Mouse (Mus musculus): Measurements from ENCODE around the gene Vdac1.

The Vdac1 gene

DNA sequence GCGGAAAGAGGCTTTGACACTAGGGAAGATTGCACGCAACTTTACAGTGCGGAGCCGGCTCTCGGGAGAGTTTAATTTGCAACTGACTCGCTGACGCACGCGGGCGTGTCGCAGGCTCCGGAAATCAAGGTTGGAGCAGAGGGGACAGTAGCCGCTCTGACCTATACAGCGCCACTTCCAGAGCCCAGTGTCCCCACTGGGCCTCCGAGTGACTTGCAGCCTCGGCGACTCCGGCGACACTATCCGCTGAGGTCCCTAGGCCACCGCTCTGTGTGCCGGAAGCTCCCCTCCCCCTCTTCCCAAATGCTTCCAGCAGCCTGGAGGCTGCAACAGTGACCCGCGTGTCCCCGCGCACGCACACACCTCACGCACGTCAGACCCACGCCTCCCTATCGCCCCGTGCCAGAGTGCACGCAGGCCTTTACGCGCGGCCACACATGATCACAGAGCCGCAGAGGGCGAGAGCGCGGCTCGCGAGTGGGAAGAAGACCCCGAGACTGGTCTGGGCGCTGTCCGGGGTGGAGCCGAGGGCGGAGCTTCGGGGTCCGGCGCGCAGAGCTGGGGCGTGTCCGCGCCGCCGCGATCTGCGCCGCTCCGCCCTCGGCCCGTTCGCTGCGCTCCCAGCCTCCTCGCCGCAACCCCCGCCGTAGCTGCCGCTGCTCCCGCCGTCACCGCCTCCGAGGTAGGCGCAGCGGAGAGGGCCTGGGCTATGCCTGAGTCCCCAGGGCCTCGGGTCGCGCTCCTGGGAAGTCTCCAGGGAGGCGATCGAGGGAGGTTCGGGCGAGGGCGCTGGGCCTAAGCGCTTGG is at the start of gene Vdac1:
Gene Vdac1, plus strand, starts transcription at position 390 of the 807 bp plus-strand sequence.
- peak; percentile 89 for DNase-seq (ENCODE audit: low spot score)

DNA sequence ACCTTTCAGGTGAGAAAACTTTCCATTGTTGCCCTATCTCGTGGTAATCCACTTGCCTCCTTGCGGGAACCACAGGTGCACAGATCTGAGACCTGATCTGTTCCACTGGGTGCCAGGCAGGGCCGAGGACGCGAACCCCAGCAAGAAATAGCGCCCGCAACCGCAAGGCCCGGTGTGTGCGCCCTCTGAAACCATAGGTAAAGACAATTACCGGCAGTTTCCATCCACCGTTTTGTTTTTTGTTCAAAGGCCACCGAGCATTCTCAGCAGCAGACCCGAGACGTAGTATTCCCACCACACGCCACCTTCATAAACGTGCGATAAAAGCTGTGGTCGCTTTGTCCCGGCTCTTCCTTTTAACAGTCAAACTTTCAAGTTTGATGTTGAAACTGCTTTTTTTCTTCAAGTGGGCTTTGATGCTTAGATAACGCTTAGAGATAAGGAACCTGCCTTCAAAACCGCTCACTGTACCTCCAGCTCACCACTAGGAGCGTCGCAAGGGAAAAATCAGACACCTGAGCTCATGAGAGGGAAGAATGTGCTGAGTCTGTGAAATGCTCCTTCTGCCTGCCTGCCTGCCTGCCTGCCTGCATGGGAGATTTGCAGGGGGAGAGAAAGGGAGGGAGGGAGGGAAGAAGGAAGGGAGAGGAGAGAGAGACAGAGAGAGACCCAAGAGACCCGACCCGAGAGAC is 46.4 kb upstream of the Vdac1 start:
- DNase-seq (ENCODE audit: low spot score), result no peak

DNA sequence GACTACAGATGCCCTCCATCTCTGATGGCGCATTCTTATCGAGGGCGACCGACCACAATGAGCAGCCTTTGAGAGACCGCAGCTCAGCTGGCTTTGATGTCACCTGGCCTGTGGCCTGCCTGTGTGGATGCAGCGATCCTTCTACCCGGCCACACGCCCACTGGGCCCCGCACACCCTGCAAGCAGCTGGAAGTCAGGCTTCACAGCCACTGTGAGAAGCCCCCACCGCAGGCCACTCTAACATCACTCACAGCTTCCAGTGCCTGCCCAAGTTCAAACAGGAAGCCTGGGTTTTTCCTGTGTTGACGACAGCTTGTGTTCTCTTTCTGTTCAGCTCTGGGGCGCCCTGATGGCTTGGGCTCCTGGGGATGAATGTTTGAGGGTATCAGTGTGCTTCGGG is 42.2 kb upstream of the Vdac1 start:
- DNase-seq (ENCODE audit: low spot score), result no peak

DNA sequence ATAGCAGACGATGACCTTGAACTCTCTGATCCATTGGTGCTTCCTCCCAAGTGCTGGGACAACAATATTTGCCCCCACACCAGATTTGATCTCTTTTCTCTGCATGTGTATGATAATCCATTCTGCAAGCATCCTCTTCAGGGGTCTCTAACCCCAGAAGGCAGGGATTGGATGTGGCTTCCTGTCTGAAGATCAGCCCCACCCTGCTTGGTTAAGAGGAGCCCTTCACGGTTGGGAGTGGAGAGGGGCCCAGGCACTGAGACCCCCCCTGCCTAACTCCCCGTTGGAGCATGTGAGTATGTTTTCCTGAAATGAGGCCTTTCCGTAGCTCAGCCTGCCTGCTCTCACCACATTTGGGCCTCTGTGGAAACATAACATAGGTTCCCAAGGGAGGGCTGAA is 41.0 kb upstream of the Vdac1 start:
- DNase-seq (ENCODE audit: low spot score), result no peak

DNA sequence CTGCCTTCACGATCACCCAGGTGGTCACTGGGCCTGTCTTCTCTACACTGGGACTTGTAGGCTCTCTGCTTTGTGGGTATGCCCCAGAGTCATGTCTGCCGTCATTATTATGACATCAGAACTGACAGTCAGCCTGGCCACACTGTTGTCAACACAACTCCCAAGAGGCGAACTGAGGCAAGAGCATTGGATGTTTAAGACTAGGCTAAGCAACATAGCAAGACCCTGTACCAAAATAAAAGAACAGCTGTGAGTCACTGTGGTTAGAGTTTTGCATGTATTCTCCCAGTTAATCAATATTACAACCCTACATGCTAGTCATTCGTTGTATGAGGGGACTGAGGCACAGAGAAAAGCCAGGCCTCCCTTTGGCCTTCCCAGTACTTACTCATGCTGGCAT is 40.1 kb upstream of the Vdac1 start:
- DNase-seq (ENCODE audit: low spot score), result no peak

DNA sequence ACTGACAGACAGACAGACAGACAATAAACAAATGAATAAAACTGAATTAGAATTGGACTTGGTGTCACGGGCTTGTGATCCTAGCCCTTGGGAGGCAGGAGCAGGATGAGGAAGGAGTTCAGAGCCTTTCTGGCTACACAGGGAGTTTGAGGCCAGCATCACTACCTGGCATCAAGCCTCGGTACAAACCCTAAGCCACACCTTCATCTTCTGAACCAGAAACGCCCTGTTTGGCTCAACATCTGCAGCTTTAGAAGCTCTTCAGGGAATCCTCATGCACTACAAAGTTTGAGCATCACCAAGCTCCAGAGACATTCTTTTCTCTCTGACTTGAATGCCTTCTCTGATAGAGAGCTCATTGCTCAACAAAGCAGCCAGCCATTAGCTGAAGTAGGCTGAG is 39.1 kb upstream of the Vdac1 start:
- DNase-seq (ENCODE audit: low spot score), result no peak

DNA sequence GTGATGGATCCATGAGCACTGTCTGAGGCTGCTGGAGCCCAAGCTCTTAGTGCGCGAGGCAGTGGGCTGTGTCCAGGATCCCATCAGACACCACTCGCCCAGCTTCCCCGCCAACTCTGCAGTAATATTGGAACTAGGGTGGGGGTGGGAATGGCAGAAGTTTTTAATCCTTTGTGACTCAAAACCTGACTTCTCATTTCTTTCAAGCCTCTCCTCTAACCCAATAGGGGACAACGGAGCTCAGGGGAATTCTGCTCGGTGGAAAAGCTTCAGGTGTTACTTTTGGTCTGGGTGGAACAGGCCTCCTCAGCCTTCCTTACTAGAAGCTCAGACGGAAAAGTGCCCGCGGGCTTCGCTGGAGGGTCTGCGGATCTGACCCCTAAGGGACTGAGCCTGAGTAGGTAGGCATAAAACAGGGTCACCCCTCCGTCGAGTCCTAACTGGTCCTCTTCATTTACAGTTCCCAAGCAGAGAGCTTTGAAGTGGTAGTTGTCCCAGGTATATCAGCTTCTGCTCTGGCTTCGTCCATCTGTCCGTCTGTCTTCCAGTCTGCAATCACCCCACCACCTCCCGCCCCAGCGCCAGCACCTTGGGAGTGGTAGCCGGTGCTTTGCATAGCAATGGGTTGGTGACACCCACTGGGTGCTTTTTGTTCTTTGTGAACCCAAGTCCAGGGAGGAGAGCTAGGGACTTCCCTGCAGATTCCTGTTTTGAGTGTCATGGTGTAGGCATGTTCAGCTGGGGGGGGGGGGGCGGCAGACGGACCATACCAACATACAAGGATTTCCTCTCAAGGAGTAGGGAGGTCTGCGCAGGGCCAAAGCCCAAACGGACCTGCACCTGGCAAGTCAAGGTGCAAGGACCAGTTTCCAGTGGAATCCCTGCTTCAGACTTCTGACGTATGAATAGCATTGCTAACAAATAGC is 36.0 kb upstream of the Vdac1 start:
- DNase-seq (ENCODE audit: low spot score), result no peak

DNA sequence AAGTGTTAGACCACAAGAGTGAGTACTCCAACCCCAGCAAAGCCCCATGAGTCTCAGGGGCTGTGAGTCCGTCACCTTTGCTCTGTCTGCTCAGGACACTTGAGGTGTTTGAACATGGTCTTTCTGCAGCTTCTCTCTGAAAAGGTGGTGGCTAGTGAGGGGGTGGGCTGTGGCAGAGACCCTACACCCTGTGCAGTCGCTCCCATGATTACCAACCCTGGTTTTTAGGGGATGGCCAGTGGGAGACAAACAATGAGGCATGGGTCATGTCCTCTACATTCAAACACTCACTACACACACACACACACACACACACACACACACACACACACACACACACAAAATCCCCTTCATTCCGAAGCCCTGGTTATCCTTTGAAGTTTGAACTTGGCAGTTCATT is 33.3 kb upstream of the Vdac1 start:
- no peak for DNase-seq (ENCODE audit: low spot score)

DNA sequence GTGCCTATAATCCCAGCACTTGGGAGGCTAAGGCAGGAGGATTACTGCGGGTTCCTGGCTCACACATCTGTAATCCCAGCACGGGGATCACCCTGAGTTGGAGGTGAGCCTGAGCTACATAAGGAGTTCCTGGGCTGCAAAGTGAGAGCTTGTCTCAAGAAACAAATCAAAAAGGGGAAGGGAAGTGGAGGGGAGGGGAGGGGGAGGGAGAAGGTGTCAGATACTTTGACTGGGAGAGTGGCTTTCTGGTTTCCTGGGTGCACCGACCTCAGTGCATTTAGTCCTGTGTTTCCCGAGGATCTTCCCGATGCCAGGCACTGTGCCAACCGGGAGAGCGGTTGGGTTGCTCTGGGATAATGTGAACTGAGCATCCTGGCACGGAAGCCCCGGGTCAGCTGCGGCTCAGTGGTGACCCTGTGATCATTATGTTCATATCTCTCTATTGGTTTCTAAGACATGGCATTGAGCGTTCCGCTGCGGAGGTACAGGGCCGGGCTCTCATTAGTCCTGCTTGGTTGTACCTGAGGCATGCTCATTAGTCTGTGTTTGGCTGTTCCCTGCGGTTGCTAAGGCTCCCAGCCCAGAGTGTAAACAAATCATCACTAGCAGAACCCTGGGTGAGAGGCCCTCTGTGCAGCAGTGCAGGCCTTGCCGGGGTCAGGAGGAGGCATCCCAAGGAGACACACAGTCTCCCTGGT is 28.1 kb upstream of the Vdac1 start:
- DNase-seq (ENCODE audit: low spot score), result peak; percentile 28

DNA sequence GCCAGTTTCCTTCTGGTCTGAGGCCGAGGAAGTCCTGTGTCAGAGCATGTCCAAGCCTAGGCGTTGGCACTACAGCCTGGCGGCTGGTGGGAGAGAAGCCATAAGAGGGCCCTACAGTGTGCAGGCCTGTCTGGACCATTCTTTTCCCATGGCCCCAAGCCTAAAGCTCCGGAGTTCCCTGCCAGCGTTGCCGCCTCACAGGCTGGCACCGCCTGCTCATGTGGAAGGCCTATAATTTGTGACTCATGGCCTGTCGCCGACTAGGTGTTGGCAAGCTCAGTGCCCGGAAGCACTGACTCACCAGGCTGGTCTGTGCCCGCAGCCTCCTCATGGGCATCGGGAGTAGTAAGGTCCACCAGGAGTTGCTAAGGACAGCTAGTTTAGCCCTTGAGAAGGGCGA is 27.0 kb upstream of the Vdac1 start:
- DNase-seq (ENCODE audit: low spot score), result peak; percentile 44

DNA sequence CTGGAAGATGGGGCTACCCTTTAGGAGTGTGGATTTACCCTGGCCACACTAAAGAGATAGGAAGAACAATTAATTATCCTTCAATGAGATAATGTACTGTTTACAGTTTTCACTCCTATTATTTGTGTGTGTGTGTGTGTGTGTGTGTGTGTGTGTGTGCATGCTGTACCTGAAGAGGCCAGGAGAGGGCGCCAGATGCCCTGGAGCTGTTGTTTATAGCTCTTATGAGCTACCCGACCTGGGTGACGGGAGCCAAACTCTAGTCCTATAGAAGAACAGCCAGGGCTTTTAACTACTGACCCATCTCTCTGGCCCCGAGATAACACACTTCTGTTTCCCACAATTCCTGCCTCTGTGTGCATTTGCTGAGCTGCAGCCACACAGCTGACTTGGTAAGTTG is 25.4 kb upstream of the Vdac1 start:
- DNase-seq (ENCODE audit: low spot score), result no peak

DNA sequence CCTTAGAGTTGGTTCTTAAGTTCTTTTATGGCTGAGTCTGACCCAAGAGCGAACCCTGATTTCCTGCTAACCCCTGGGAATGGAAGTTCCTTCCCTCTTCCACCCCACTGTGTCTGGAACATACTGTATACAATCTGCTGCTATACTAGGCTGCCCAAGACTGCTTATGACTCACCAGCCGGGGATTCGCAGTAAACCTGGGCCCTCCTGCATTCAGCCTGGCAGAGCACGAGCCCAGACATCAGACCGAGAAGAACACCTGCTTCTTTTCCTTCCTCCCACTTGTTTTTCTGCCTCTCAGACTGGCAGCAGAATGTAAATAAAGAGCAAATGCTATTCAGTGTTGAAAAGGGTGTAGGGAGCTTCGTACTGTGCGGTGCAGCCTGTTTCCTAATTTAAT is 24.7 kb upstream of the Vdac1 start:
- DNase-seq (ENCODE audit: low spot score), result no peak

DNA sequence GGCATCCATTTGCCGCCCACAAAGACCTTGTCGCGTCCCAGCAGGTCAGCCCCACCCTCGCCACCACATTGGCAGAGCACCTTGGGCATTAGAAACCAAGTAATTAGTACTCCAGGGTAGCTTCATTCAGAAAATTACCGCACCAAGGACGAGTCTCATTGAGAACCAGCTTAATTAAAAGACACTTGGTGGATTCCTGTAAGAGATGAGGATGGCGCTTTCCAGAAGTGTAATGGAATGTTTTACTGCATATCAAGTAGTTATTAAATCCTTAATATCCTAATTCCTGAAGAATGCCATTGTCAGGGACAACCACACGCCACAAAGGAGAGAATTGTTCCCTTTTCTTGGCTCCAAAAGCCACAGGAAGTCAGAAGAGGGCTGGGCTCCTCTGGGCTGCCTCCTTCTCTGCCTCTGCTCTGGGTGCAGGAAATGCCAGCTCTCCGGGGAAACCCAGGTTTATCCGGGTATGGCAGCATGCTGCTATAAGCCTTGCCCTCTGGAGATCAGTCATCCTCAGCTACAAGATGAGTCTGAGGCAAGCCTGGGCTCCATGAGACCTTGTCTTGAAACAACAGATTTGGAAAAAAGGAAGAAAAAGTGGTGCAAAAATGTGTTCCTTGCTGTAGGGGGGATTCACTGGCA is 22.9 kb upstream of the Vdac1 start:
- DNase-seq (ENCODE audit: low spot score), result no peak

DNA sequence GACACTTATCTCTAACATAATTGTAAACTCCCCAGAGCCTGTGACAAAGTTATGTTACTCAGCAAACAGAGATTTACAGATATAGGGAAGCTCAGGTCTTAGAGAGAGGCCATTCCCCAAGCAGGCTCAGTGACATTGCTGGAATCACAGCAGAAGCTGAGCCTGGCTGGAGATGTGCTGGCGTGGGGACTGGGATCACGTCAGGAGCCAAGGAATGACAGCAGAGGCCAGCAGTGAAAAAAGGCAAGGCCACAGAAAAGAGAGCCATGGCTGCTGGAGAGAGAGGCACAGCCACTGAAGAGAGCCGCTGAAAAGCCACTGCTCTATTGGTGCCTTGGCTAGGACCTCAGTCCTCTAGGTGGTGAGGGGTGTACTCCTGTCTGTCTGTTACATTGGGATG is 22.3 kb upstream of the Vdac1 start:
- DNase-seq (ENCODE audit: low spot score), result no peak

DNA sequence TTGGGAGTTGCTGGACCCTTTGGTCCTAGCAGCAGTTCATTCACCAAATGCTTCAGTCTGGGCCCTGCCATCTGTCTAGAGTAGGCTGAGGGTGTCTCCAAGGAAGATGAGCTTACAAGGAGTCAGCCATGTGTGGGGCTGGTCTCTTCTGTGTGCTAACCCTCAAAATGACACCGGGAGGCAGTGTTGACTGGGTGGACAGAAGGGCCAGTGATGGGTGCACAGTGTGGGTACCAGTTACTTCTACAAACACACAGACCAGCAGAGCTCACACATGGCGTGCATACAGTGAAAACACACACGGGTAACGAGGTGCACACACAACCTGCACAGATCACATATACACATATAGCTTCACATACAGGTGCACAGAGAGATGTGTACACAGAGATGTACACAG is 21.6 kb upstream of the Vdac1 start:
- DNase-seq (ENCODE audit: low spot score), result no peak

DNA sequence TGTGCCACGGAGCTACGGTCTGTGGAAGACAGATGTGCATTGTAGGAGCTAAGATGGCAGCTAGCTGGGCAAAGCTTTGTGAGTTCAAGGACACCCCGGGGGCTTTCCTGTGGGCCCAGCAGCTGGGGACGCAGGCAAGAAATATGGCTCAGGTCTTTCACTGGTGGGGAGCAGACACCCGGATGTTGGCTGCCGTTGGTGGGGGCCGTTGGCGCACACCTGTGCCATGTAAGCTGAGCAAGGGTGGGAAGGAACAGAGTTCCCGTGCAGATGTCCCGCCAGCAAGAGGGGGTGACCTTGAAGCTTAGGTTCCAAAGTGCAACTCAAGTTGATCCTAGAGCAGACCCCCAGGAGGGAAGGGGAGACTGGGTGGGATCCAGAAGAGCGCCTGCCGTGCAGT is 21.1 kb upstream of the Vdac1 start:
- no peak for DNase-seq (ENCODE audit: low spot score)

DNA sequence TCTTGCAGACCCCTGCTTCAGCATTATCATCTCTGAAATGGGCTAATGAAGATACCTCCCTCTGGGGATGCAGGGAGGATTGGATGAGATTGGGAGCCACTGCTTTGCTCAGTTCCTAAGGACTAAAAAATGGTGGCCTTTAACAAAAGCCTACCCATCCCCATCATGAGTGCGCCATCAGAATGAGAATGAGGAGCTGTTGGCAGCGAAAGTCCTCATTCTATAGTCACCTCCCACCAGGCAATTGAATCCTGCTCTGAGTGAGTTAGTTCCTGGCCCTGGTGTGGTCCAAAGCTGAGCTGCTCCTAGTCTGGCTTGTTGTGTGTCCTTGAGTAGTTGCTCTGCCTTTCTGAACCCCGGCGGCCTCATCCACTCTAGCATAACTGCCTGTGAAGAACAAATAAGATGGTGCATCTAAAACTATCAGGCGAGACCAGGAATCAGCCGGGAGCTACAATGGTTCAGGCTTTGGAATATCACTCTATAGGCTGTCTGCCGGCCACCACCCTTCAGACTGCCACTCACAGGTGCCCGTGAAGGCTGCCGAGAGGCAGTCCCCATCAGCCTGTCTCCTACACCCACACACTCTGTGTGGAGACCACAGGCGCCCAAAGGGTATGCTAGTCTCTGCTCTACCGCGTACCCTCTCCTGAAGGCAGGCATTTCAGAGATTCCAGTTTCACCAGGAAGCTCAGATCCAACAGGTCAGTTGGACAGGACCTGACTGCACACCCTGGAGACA is 20.4 kb upstream of the Vdac1 start:
- no peak for DNase-seq (ENCODE audit: low spot score)

DNA sequence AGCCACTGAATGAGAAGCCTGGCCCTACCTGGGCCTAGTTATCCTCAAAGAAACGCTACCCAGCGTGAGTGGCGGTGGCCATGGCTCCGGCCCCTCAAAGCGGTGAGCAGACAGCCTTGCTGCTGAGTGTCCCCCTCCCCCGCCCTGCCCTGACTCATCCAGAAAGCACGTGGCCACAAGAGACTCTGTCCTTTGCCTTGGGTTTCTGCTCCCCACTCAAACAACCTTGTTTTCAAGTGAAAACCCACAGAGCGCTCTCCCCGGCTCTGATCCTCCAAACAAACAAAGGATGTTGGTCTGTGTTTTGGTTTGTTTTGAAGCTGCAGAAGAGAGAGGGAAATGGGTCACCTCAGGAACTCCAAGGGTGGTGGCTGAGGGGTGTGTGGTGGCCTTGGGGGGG is 19.7 kb upstream of the Vdac1 start:
- DNase-seq (ENCODE audit: low spot score), result peak; percentile 28

DNA sequence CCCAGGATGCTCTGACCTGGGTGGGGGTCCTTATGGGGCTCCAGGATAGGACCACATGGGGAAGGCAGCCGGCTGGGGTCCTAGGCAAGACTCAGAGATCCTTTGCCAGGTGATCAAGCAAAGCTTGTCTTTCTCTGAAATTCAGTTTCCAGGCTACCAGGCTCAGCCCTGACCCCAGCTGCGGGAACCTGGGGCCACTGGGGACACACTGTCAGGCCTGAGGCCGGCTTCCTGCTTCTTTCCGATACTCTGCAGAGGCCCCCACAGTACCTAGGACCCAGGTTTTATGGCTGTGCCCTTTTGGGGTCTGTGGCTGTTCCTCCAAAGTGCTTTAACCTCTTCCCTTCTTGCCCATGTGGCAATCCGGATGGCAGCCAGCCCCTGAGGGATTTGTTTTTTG is 19.2 kb upstream of the Vdac1 start:
- DNase-seq (ENCODE audit: low spot score), result no peak

DNA sequence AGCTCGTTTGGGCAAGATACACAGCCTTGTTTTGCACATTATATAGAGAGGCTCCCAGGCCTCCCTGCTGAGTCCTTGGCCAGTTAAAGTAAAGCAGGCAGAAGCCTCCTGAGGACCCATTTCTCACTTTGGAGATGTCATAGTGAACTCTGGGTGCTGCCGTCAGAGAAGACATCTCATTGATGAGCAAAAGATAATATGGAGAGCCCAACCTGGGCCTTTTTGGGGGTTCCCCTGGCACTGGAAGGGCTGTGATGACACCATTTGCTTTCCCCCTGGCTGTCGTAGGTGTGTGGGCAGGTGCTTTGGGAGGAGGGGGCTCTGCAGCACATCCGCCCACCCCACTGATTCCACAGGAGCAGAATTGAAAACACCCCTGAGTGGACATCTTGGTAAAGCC is 18.4 kb upstream of the Vdac1 start:
- no peak for DNase-seq (ENCODE audit: low spot score)

DNA sequence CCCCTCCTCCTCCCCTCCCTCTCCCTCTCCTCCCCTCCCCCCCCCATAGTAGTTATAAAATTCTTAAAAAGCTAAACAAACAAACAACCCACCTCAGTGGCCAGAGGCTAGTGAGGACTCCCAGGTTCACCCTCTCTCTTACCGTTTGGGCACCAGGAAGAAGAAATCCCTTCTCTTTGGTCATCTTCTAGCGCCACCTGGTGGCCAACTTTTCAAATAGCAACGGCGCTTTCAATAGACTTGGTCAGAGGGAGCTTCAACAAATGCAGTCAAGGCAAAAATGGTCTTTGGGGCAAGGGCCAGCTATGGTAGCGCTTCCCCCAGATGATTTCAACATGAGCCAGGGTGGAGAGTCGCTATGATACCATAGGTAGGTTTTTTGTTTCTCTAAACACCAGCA is 17.5 kb upstream of the Vdac1 start:
- peak; percentile 79 for DNase-seq (ENCODE audit: low spot score)
